Comparison of ENCODE assay signal across 10 mouse cellular contexts in the genomic region with DNA sequence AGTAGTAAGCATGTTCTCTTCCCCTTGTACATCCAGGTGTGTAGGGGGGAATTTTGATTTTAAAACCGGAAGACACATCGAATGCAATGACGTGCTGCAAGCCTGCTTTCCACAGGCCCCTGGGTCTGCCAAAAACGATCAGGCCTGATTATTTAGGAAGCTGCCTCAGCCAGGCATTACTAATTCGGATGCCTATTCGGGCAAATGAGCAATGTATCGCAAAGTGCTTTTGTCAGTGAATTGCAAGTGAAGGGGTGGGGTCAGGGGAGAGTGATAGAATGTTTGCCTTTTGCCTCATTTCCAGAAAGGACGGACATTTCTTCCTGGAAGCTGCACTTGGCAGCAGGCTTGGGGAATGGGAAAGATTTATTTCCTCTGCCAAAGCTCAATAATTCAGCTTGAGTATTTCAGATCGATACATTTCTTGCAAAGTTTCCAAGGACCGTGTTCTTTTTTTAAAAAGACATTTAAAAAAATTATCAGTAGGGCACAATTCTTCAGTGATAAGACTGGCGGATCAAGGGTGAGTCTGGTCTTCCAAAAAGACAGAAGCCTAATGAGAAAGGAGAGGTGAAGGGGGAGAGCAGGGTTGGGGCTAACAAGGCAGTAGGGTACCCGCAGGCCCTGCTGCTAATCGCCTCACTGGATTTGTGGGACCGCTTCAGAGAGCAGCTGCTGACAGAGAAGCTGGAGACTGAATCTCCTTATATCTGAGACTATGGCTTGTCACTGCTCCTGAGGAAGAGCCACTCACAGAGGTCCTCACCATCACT.
DNase-seq lines count a peak whose midpoint lies in the region; ATAC-seq and TF ChIP-seq lines count a peak whose summit lies in the region.
"Had no signal": no experiment of that assay in that cellular context is flagged by ENCODE, and none has a peak within 500 bp of the region (broad histone marks: within the 10 kb centered on the region; RNA-seq: fewer than 3 reads in every experiment).

No protein-coding gene starts in this region.

- no peaks in the 10 kb centered on the region for H3K9me3 ChIP-seq in lung, embryonic 15.5 days
- H3K9me3 ChIP-seq in forebrain, embryonic 11.5 days (ENCODE audit: control insufficient read depth, low read length): no peaks in the 10 kb centered on the region
- H3K9me3 ChIP-seq in hindbrain, embryonic 14.5 days (ENCODE audit: control insufficient read depth, low read length): no peaks in the 10 kb centered on the region

- H3K27ac ChIP-seq in lung, embryonic 15.5 days: peak overlapping the region; percentile 55
- H3K27ac ChIP-seq in forebrain, embryonic 11.5 days (ENCODE audit: low read depth, low read length): peak overlapping the region; percentile 64
- H3K27ac ChIP-seq in hindbrain, embryonic 14.5 days: peak overlapping the region; percentile 73
- no peak overlapping the region for H3K27ac ChIP-seq in cerebellum, adult 2 months (ENCODE audit: insufficient read depth, low read length)

- DNase-seq in lung, postnatal 25 days (ENCODE audit: low spot score): no peak
- no peak for DNase-seq in forebrain, embryonic 11.5 days (ENCODE audit: low spot score)
- DNase-seq in hindbrain, embryonic 14.5 days (ENCODE audit: low spot score): peak; percentile 55
- DNase-seq in retina, postnatal 7 days (ENCODE audit: low read depth, low spot score): peak; percentile 33
- DNase-seq in layer of hippocampus, adult 9-11 months: no peak
- DNase-seq in cerebellum, adult 2 months: no peak
- no peak for DNase-seq in gastrocnemius, adult 18-20 months (ENCODE audit: low spot score)
- DNase-seq: cerebellum, adult 11 months had no signal

- H3K4me1 ChIP-seq in lung, embryonic 15.5 days: peaks cover 31% of the 10 kb centered on the region
- peaks cover 14% of the 10 kb centered on the region for H3K4me1 ChIP-seq in forebrain, embryonic 11.5 days (replicated peaks; ENCODE audit: control insufficient read depth, insufficient read depth, low read length)
- peaks cover 33% of the 10 kb centered on the region for H3K4me1 ChIP-seq in hindbrain, embryonic 14.5 days (replicated peaks; ENCODE audit: control insufficient read depth, insufficient read depth, low read length)
- peaks cover 10% of the 10 kb centered on the region for H3K4me1 ChIP-seq in cerebellum, adult 2 months (ENCODE audit: control insufficient read depth, insufficient read depth, low read length)

- H3K9ac ChIP-seq in lung, embryonic 15.5 days: no peak overlapping the region
- H3K9ac ChIP-seq in forebrain, embryonic 11.5 days (ENCODE audit: low read length): no peak overlapping the region
- peak overlapping the region; percentile 16; the same call in 1 of the 2 replicates for H3K9ac ChIP-seq in hindbrain, embryonic 14.5 days

- no peak overlapping the region for H3K4me3 ChIP-seq in lung, embryonic 15.5 days
- H3K4me3 ChIP-seq in forebrain, embryonic 11.5 days (ENCODE audit: low read depth, low read length): no peak overlapping the region
- H3K4me3 ChIP-seq in hindbrain, embryonic 14.5 days (replicated peaks; ENCODE audit: low read length): no peak overlapping the region
- no peak overlapping the region for H3K4me3 ChIP-seq in cerebellum, adult 2 months (replicated peaks; ENCODE audit: insufficient read depth, low read depth, low read length)

- 51% methylated on average over 14 of the region's 14 CpGs for WGBS in lung, embryonic 15.5 days
- 55% methylated on average over 14 of the region's 14 CpGs for WGBS in forebrain, embryonic 11.5 days
- WGBS in hindbrain, embryonic 14.5 days: 48% methylated on average over 14 of the region's 14 CpGs
- 42% methylated on average over 14 of the region's 14 CpGs for WGBS in cerebellum, adult 2 months

- no peak for ATAC-seq in lung, embryonic 15.5 days (ENCODE audit: borderline replicate concordance, extremely low read depth, low FRiP score, low TSS enrichment)
- peak; percentile 28 for ATAC-seq in forebrain, embryonic 11.5 days (replicated peaks; ENCODE audit: low FRiP score)
- peak; percentile 52 for ATAC-seq in hindbrain, embryonic 14.5 days (ENCODE audit: low FRiP score)
- ATAC-seq: Patski had no signal

- H3K27me3 ChIP-seq in lung, embryonic 15.5 days: no peaks in the 10 kb centered on the region
- no peaks in the 10 kb centered on the region for H3K27me3 ChIP-seq in forebrain, embryonic 11.5 days (ENCODE audit: control insufficient read depth, insufficient read depth, low read length)
- no peaks in the 10 kb centered on the region for H3K27me3 ChIP-seq in hindbrain, embryonic 14.5 days (ENCODE audit: control insufficient read depth, insufficient read depth, low read length)
- H3K27me3 ChIP-seq in cerebellum, adult 2 months (ENCODE audit: control insufficient read depth, insufficient read depth, low read length): no peaks in the 10 kb centered on the region
- H3K27me3 ChIP-seq: Patski had no signal

- H3K4me2 ChIP-seq in lung, embryonic 15.5 days: peak overlapping the region; percentile 36
- no peak overlapping the region for H3K4me2 ChIP-seq in forebrain, embryonic 11.5 days (ENCODE audit: low read depth, low read length, severe bottlenecking)
- peak overlapping the region; percentile 29; the same call in 1 of the 2 replicates for H3K4me2 ChIP-seq in hindbrain, embryonic 14.5 days (replicated peaks)

- TF ChIP-seq CTCF in cerebellum, adult 2 months (IDR thresholded peaks at IDR 0.05; ENCODE audit: borderline replicate concordance, insufficient read depth, low read depth, low read length): no peak

- H3K36me3 ChIP-seq in lung, embryonic 15.5 days: no peaks in the 10 kb centered on the region
- H3K36me3 ChIP-seq in forebrain, embryonic 11.5 days (ENCODE audit: control insufficient read depth, insufficient read depth, low read length): no peaks in the 10 kb centered on the region
- no peaks in the 10 kb centered on the region for H3K36me3 ChIP-seq in hindbrain, embryonic 14.5 days (replicated peaks; ENCODE audit: control insufficient read depth, insufficient read depth)

- TF ChIP-seq POLR2A in cerebellum, adult 2 months (IDR thresholded peaks at IDR 0.05; ENCODE audit: borderline replicate concordance, insufficient read depth, low read length): no peak

Comparison
In these comparisons a context has a peak if more than half of its experiments do, and no peak if none do; other contexts are left out.
1. DNase-seq: peak in hindbrain, embryonic 14.5 days (single experiment) and retina, postnatal 7 days (single experiment); none in lung, postnatal 25 days (single experiment), forebrain, embryonic 11.5 days (single experiment), layer of hippocampus, adult 9-11 months (single experiment), cerebellum, adult 2 months (0 of 2) and gastrocnemius, adult 18-20 months (single experiment).